Mouse (Mus musculus) C2C12 (cell line): ENCODE data around the gene Dag1.
A peak's percentile ranks its signal among the peaks of the same experiment; 100 is the strongest.

Experiments
- CTCF ChIP-seq: IDR thresholded peaks from one replicate; pipeline ENCODE4 v1.5.1; 2011; ENCODE audit not compliant: control insufficient read depth, insufficient read depth, insufficient read length
- MYOD1 ChIP-seq: IDR thresholded peaks from one replicate; pipeline ENCODE4 v1.6.1; 2011; ENCODE audit warnings: low read depth; ENCODE audit not compliant: control insufficient read depth, insufficient read length

DNA sequence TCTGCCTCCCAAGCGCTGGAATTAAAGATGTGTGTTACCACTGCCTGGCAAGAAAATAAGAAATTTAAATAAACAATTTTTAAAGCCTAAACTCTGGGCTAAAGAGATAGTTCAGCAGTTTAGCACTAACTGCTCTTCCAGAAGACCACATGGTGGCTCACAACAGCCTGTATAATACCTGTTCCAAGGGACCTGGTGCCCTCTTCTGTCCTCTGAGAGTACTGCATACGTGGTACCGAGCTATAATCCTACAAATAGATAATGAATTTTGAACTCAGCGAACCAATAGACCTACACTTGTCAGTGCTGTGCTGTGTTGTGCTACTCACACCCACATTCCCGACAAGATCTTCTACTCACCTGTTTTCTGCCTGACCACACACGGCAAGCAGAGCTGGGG, 20.7 kb upstream of the Dag1 start:
- TF ChIP-seq CTCF (peak; percentile 70), MYOD1 (no peak)
